Mouse (Mus musculus): Measurements from ENCODE around the gene Plekha4.

Plekha4 gene

DNA sequence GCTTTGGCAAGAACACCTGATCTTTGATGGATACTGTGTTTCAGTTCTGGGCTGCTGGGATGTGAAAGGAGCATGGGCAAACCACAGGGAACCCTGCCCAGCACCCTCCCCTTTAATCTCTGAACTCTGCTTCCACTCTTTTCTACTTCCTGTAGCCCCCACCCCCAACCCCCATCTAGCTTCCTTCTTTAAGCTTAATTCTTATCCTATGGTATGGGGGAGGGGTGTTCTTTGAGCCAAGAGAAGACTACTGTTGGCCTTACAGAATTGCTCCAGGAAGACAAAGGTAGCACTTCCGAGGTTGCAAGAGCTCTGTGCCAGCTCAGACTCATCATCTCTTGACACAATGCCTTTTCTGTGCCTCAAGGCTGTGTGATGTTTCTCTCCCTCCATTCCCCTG lies 45.8 kb downstream of the Plekha4 start:
- DNase-seq = no peak

GRCm38 (mm10) chr7:45573954-45574353 lies 47.8 kb downstream of the Plekha4 start:
- no peak for DNase-seq

- DNase-seq = no peak
These were observed 48.6 kb downstream of the Plekha4 start for GRCm38 (mm10) chr7:45574472-45575379.

DNA sequence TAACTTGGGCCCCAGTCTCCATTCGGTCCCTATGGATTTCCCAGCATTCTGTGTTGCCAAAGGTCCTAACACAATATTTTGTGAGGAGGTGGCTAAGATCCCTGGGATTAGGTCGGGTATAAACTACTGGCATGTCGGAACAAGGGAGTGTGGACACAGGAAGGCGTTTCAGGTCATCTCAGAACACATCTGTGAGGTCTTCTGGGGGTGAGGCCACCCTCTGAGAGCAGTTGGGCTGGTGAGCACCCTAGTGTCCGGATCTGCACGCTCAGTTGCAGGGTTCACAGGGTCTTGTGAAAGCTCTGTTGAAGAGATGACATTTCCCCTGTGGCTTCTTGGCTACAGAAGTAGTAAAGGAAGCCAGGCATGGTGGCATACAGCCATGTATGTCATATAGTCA lies 59.8 kb downstream of the Plekha4 start:
- DNase-seq = no peak

DNA sequence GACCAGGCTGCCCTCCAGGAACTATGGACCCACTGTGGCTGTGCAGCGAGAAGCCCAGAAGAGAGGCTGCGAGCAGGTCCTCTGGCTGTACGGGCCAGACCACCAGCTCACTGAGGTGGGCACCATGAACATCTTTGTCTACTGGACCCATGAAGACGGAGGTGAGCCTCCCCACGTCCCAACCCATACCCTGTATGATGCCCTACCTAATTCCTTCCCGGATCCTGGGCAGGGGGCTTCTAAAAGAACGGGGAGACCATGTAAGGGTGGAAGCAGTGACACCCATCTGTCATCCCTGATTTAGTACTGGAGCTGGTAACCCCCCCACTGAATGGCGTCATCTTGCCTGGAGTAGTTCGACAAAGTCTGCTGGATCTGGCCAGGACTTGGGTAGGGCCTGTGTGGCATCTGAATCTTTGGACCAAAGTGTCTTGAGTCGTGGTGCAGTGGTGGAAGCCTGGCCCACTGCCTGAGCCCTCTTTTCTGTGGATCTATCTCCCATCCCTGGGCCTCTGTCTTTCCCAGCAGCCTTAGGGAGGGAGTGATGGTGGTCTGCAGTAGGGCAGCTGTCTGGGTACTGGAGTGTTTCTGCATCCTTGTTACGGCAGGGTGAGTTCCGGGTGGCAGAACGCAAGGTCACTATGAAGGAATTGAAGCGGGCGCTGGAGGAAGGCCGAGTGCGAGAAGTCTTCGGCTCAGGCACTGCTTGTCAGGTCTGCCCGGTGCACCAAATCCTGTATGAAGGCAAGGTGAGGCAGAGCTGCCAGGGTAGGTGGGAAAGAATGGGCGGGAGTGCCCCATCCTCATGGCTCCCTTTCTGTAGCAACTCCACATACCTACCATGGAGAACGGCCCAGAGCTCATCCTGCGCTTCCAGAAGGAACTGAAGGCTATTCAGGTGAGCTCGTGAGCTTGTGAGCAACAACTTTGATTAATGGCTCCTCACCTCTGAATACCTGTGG lies 61.8 kb downstream of the Plekha4 start:
- DNase-seq = no peak

DNA sequence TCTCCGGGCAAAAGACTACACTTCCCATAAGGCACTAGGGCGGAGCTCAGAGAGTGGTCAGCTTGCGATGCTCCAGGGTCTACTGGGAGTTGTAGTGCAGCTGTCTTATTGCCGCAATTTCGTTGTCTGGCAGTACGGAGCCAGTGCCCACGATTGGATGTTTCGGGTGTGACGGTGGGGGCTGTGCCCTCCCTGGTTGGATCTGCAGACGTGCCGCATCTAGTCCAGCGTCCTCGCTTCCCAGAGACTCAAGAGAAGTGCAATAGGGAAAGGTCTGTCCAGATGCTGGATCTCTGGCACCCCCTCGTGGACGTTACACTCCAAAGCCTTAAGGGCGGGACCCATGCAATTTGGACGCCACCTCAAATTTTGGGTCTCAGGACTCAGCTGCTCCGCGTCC lies 63.0 kb downstream of the Plekha4 start:
- peak; percentile 96 for DNase-seq

GRCm38 (mm10) chr7:45589898-45590297 lies 63.8 kb downstream of the Plekha4 start:
- DNase-seq = no peak

- DNase-seq = no peak
These were observed 64.7 kb downstream of the Plekha4 start for GRCm38 (mm10) chr7:45590874-45591273.

GRCm38 (mm10) chr7:45591880-45592279 lies 65.8 kb downstream of the Plekha4 start:
- no peak for DNase-seq

DNA sequence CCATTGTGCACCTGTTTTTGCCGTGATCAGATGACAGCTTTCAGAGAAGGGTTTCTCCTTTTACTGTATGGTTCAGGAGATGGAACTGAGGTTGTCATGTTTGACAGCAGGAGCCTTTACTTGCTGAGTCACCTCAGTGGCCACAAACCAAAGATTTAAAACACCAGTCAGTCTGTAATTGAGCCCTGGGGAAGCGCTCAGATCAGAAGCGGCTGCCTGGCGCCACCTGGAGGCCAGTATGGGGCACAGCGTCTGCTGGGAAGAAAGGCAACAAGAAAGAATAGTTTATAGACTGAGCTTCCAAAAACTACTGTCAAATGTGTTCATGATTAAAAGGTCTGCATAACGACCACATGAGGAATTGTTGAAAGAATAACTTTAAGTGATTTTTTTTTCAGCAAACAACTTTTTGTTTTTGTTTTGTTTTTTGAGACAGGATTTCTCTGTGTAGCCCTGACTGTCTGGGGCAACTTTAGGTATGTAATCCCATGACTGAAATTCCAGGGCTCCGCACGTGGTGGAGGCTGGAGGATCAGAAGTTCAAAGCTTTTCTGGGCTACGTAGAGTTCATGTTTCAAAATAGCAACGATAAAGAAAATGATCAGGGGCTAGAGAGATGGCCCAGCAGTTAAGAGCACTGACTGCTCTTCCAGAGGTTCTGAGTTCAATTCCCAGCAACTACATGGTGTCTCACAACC lies 67.1 kb downstream of the Plekha4 start:
- peak; percentile 58 to 69 for DNase-seq

DNA sequence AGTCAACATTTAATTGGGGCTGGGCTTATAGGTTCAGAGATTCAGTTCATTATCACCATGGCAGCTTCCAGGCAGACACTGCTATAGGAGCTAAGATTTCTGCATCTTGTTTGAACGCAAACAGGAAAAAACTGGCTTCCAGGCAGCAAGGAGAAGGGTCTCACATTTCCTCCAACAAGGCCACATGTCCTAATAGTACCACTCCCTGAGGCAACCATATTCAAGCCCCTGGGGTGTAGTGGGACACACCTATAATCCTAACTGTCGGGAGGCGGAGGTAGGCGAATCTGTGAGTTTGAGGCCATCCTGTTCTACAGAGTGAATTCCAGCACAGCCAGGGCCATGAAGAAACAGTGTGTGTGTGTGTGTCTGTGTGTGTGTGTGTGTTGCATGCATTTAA lies 69.0 kb downstream of the Plekha4 start:
- no peak for DNase-seq

GRCm38 (mm10) chr7:45596107-45596506 lies 70.0 kb downstream of the Plekha4 start:
- DNase-seq = no peak

DNA sequence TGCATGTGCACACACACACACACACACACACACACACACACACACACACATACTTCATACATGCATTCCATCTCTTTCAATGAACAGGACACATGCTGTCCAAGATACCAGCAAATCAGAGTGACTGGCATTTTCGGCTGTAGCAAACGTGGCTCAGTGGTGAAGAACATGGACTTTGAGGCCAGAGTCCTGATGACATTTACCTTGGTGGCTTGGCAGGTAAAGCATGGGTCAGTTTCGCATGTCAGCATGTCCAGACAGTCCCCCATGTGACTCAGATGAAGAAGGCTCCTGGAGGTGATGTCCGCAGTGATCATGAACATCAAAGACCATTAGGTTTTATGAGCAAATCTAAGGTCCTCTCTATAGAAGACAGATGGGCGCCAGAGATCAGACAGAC lies 70.9 kb downstream of the Plekha4 start:
- DNase-seq = no peak

- DNase-seq = no peak
These were observed 71.4 kb downstream of the Plekha4 start for GRCm38 (mm10) chr7:45597527-45597926.

- DNase-seq = no peak
These were observed 73.1 kb downstream of the Plekha4 start for GRCm38 (mm10) chr7:45598960-45599879.
